Comparison of ENCODE assay signal across 10 mouse cellular contexts in genomic region chrX:48099871-48100270, GRCm38 (mm10). TPM values are rescaled to one million over a fixed set of nuclear protein-coding genes. Genes with fewer than 3 reads are reported as not detected.
DNase-seq lines count a peak whose midpoint lies in the region; ATAC-seq and TF ChIP-seq lines count a peak whose summit lies in the region.
"Had no signal": no experiment of that assay in that cellular context is flagged by ENCODE, and none has a peak within 500 bp of the region (broad histone marks: within the 10 kb centered on the region; RNA-seq: fewer than 3 reads in every experiment).

No protein-coding gene starts in this region.

- peak; percentile 18; the same call in 1 of the 2 replicates for TF ChIP-seq CTCF in E14TG2a.4 (conservative IDR thresholded peaks at IDR 0.05; ENCODE audit: low read length)
- TF ChIP-seq CTCF in lung, embryonic 14.5 days (IDR thresholded peaks at IDR 0.05; ENCODE audit: low read depth): peak; percentile 57

- no peak overlapping the region for H3K9ac ChIP-seq in kidney, embryonic 14.5 days (ENCODE audit: low read depth, low read length)
- no peak overlapping the region for H3K9ac ChIP-seq in lung, embryonic 14.5 days
- H3K9ac ChIP-seq: lung, embryonic 15.5 days; stomach, embryonic 15.5 days had no signal

- no peaks in the 10 kb centered on the region for H3K27me3 ChIP-seq in kidney, embryonic 14.5 days (ENCODE audit: control insufficient read depth, insufficient read depth, low read length)
- H3K27me3 ChIP-seq in E14TG2a.4 (ENCODE audit: insufficient read depth, low read length): no peaks in the 10 kb centered on the region
- H3K27me3 ChIP-seq in lung, embryonic 14.5 days (ENCODE audit: insufficient read depth, low read length): no peaks in the 10 kb centered on the region
- H3K27me3 ChIP-seq: lung, embryonic 15.5 days; stomach, embryonic 15.5 days had no signal

- no peaks in the 10 kb centered on the region for H3K9me3 ChIP-seq in kidney, embryonic 14.5 days (ENCODE audit: control insufficient read depth, low read length)
- no peaks in the 10 kb centered on the region for H3K9me3 ChIP-seq in E14TG2a.4 (ENCODE audit: low read length)
- no peaks in the 10 kb centered on the region for H3K9me3 ChIP-seq in lung, embryonic 14.5 days (ENCODE audit: low read depth, low read length)
- H3K9me3 ChIP-seq: lung, embryonic 15.5 days; stomach, embryonic 15.5 days had no signal

- no peak overlapping the region for H3K4me3 ChIP-seq in kidney, embryonic 14.5 days (ENCODE audit: low read length)
- H3K4me3 ChIP-seq in E14TG2a.4 (replicated peaks; ENCODE audit: low read length): no peak overlapping the region
- H3K4me3 ChIP-seq in lung, embryonic 14.5 days (ENCODE audit: low read depth, low read length): no peak overlapping the region
- H3K4me3 ChIP-seq: lung, embryonic 15.5 days; stomach, embryonic 15.5 days had no signal

- peak; percentile 12 for DNase-seq in embryo, embryonic 10 days (ENCODE audit: low spot score)
- DNase-seq in embryo, embryonic 9.5 days (ENCODE audit: extremely low spot score): no peak
- DNase-seq in kidney, postnatal 14 days: peak; percentile 29
- peak; percentile 63 for DNase-seq in lung, embryonic 14.5 days
- DNase-seq in urinary bladder, postnatal 10 days (ENCODE audit: low spot score): no peak

- no peaks in the 10 kb centered on the region for H3K36me3 ChIP-seq in kidney, embryonic 14.5 days (ENCODE audit: control insufficient read depth, insufficient read depth, low read length)
- H3K36me3 ChIP-seq in E14TG2a.4 (ENCODE audit: insufficient read depth, low read length): no peaks in the 10 kb centered on the region
- H3K36me3 ChIP-seq in lung, embryonic 14.5 days (ENCODE audit: insufficient read depth): no peaks in the 10 kb centered on the region
- H3K36me3 ChIP-seq: lung, embryonic 15.5 days; stomach, embryonic 15.5 days had no signal

- 41% methylated on average over 1 of the region's 1 CpGs for WGBS in kidney, embryonic 14.5 days
- 6% methylated on average over 1 of the region's 1 CpGs for whole genome bisulfite sequencing in lung, embryonic 14.5 days

- no peaks in the 10 kb centered on the region for H3K4me1 ChIP-seq in kidney, embryonic 14.5 days (ENCODE audit: control insufficient read depth, insufficient read depth, low read length)
- H3K4me1 ChIP-seq in E14TG2a.4 (replicated peaks; ENCODE audit: low read depth, low read length): peaks cover 12% of the 10 kb centered on the region
- no peaks in the 10 kb centered on the region for H3K4me1 ChIP-seq in lung, embryonic 14.5 days (ENCODE audit: insufficient read depth)
- H3K4me1 ChIP-seq: lung, embryonic 15.5 days; stomach, embryonic 15.5 days had no signal

- no peak overlapping the region for H3K4me2 ChIP-seq in kidney, embryonic 14.5 days (replicated peaks; ENCODE audit: low read depth, low read length)
- H3K4me2 ChIP-seq in lung, embryonic 14.5 days: no peak overlapping the region
- H3K4me2 ChIP-seq: lung, embryonic 15.5 days; stomach, embryonic 15.5 days had no signal

- ATAC-seq in kidney, embryonic 14.5 days (ENCODE audit: low FRiP score, low TSS enrichment): no peak
- no peak for ATAC-seq in lung, embryonic 14.5 days (ENCODE audit: insufficient read depth)
- no peak for ATAC-seq in cerebellum, adult (ENCODE audit: insufficient number of reproducible peaks, low FRiP score, low TSS enrichment)

- no peak overlapping the region for H3K27ac ChIP-seq in kidney, embryonic 14.5 days (ENCODE audit: low read depth, low read length)
- no peak overlapping the region for H3K27ac ChIP-seq in lung, embryonic 14.5 days (ENCODE audit: low read depth)
- H3K27ac ChIP-seq: lung, embryonic 15.5 days; stomach, embryonic 15.5 days had no signal

RNA-seq across cellular contexts. Expression of gene Xpnpep2, which starts 8.7 kb away (rescaled TPM):
- polyA plus RNA-seq in kidney, embryonic 14.5 days (2014; fragmentation: Nextera tagmentation; extraction: Ambion mirVana): 2.3 and 3.5 TPM in 2 replicates
- polyA plus RNA-seq in lung, embryonic 14.5 days (2014; fragmentation: Nextera tagmentation; extraction: Ambion mirVana): 1.3 and 1.5 TPM in 2 replicates

RNA-seq across cellular contexts. Expression of gene Sash3, which starts 46.4 kb away (rescaled TPM):
- polyA plus RNA-seq in kidney, embryonic 14.5 days (2014; fragmentation: Nextera tagmentation; extraction: Ambion mirVana): 1.2 and 1.4 TPM in 2 replicates
- polyA plus RNA-seq in lung, embryonic 14.5 days (2014; fragmentation: Nextera tagmentation; extraction: Ambion mirVana): 2.1 and 2.6 TPM in 2 replicates

Comparison
In these comparisons a context has a peak if more than half of its experiments do, and no peak if none do; other contexts are left out.
1. DNase-seq: peak in embryo, embryonic 10 days (single experiment), kidney, postnatal 14 days (single experiment) and lung, embryonic 14.5 days (single experiment); none in embryo, embryonic 9.5 days (single experiment) and urinary bladder, postnatal 10 days (single experiment).